Mouse (Mus musculus) layer of hippocampus, adult 9-11 months (tissue): ENCODE data around the gene Gm13539.
"Not testable (repeated sequence)": the region's sequence is repeated elsewhere in the genome, so short reads cannot be mapped to it uniquely, and the experiment has no call there.

ENCODE experiments used
- DNase-seq: peaks from one replicate; pipeline ENCODE4 v3.0.0; 2022

Gene Gm13539

DNA sequence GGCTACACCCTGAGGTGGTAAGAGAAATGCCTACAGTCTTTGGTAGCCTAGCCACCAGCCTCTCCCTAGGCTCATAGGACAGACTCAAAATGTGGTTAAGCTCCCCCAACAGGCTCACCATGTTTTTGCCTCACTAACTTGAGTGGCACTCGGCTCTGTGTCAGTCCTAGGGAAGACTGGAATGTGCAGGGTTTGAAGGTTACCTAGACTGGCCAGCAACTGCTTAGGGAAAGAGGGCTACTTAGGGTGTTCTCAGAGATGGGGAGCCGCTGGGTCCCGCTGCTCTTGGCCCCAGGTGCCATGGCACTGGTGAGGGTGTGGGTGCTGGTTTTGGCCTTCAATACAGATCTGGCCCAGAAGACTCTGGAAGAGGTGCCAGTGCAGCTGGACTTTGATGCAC lies at the start of gene Gm13539:
TSS of gene Gm13539 (plus strand) at position 301 of the 400 bp plus-strand sequence.
- no peak for DNase-seq

- DNase-seq, result no peak
Measured at GRCm38 (mm10) chr2:25733199-25733930, 48.7 kb upstream of the Gm13539 start.

DNA sequence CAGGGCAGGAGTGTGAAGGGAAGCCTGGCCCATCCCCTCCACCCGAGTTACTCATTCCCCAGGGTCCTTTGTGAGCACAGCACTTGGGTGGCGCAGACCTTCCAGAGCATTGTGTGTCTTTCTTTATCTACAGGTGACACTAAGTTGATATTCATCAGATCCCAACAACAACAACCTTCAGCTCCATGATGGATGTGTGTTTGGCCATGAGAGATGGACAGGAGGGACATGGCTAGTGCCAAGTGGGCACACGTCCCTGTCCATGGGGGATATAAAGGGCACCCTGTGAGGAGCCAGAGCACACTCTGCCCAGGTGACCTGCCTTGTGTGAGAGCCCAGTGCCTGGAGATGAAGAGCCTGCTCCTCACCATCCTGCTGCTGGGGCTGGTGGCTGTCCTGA lies 45.3 kb upstream of the Gm13539 start, which contains the start of gene Obp2b:
TSS of gene Obp2b (plus strand) at position 301 of the 400 bp plus-strand sequence.
- DNase-seq, result not testable (repeated sequence)

DNA sequence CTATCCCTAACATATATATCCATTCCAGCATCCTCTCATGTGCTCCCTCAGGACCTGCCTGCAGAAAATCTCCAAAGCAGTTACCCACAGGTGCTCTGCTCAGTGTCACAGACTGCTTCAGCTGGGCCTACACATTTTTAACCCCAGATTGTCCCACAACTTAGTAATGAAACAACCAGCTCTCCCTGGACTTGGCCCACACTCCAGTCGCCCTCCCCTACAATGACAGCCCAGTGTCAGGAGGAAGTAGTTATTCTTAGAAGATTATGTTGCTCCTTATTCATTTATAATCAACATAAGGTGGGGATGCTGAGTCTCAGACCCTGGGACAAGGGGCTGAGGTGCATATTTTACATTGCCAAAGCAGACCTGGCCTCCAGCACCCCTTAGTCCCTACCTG lies 40.4 kb upstream of the Gm13539 start:
- no peak for DNase-seq

DNA sequence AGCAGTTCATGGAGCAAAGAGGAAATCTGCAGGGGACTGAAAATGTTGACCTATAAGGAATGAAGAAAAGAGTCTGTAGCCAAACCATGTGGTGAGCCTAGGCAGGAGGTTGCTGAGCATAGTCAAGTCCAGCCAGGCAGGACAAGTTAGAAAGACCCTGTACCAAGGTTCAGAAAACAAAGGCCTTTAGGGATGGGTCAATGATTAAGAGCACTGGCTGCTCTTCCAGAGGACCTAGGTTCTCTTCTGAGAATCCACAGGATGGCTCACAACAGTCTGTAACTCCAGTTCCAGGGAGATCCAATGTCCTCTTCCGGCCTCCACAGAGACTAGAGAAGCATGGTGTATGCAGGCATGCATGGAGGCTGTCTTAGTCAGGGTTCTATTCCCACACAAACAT lies 27.9 kb upstream of the Gm13539 start:
- DNase-seq, result no peak

DNA sequence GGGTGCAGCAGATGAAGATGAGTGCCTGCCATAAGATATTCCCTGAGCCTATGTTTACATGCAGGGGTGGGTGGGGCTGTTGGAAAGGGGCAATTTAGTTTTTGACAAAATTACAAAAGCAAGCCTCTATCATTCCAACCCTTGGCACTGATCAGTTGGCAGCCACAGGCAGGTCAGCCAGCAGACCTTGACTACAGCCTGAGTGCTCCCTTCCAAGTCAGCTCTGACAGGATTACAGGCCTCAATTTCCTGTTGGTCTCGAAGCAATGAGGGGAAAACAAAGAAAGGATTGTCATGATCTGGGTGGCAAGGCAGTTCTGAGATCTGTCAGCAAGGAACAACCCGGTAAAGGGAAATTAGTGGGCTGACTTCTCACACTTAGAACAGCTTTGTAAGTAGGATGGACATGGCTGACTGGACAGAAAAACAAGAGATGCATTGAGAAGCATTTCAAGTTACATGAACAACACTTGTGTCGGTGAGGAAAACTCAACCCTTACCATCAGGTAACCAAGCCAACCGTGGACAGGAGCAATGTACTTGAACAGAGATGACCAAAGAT lies 23.9 kb upstream of the Gm13539 start:
- no peak for DNase-seq

DNA sequence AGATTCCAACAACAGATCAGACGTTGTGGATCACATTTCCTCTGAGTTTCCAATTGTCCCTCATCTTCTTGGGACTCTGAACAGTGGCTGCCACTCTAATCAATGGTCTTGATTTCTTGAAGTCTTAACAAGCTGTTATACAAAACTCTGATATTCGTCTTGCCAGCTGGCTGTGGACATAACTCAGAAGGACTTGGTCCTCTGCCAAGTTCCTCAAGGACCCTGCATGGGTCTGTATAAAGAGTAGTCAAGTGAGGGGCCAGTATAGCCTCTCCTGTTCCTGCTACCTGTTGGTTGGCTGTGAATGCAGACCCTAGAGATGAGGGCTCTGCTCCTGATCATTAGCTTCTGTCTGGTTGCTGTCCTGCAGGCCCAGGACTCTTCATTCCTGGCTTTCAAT lies 16.8 kb upstream of the Gm13539 start, which contains the start of gene Lcn3:
TSS of gene Lcn3 (plus strand) at position 301 of the 400 bp plus-strand sequence.
- no peak for DNase-seq

DNA sequence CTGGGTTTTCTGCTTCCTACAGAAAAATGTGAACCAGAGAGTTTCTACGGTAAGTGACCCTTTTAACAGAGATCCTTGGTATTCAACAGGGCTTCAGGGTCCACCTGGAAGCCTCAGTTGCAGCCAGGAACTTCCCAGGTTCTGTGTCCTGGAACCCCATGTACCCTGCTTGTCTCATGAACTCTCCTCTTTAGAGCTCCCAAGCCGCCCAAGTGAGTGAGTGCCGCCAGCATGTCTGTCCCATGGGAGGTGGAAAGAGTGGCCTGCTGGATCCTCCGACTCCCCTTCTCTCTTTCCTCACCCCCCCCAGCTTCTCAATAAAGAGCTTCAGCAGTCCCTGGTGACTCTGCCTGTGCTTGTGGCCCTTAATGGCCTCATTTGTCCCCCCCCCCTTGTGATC lies 14.3 kb upstream of the Gm13539 start:
- DNase-seq, result no peak

DNA sequence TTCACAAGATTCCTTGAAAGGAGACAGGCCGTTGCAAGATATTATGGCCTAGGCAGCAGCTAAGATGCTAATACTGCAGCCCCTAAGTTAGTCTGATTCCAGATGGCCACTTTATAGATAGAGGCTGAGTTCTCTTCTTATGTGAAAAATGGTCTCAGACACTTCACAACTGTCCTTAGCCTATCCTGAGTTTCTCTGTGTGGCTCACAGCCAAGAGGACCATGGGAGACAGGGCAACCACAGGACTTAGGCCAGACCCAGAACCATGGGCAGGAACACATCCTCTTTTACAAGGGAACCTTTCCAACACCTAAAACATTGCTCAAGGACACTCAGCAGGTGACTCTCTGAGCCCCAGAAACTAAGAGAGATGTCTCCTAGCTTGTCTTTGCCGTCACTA lies 8.6 kb upstream of the Gm13539 start:
- no peak for DNase-seq

- DNase-seq, result no peak
Measured at GRCm38 (mm10) chr2:25774640-25775039, 7.4 kb upstream of the Gm13539 start.

DNA sequence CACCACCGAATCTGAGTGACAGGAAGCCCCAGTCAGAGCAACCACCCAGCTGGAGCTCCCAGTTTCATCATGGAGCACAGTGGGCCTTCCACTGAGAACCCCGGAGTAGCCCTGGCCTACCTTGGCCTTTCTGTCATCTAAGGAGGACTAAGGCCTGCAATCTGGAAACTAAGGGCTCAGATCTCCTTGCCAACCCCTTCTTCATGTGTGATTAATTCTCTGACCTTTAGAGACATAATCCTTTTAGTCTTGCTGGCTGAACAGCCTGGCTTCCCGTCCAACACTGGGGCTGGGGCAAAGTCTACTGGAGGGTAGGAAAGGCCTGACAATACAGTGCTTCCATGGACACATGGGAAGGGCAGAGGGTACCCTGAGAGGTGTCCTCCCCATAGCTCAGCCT lies 6.1 kb upstream of the Gm13539 start:
- no peak for DNase-seq

DNA sequence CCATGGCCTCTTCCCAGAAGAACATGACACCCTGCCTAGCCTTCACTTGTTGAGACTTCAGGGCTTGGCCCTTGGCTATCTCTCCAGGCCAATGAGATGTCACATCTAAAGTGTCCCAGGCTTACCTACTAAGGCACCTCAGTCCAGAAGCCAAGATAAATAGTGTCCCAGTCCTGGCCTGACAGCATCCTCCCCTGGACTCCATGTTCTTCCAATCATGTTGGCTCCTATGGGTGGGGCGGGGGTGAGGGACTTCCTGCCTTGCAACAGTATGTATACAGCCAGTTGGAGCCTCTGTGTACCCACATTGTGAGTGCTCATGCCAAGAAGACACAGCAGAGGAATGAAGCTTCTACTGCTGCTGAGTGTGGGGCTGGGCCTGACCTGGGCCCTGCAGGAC lies 5.3 kb upstream of the Gm13539 start, which contains the start of gene Lcn11:
TSS of gene Lcn11 (plus strand) at position 301 of the 400 bp plus-strand sequence.
- DNase-seq, result no peak

- DNase-seq, result no peak
Measured at GRCm38 (mm10) chr2:25779076-25779475, 3.0 kb upstream of the Gm13539 start.

DNA sequence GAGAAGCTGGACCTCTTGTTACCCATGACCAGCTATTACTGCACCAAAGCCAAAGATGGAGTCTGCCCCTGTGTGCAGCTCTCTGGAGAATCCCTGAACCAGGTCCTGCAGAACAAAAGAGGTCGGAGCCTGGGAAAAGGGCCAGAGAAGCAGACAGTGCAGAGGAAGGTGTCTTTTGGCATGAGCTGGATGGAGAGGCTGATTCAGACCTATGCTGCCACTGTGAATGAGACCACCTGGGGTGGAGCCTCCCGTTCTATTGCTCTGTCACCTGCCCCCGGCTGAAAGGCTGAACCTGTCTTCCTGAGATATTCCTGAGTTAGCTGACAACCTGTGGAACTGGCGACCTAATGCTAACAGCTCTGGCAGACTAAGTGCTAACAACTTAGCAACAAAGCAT lies 1.1 kb upstream of the Gm13539 start:
- DNase-seq, result no peak

DNA sequence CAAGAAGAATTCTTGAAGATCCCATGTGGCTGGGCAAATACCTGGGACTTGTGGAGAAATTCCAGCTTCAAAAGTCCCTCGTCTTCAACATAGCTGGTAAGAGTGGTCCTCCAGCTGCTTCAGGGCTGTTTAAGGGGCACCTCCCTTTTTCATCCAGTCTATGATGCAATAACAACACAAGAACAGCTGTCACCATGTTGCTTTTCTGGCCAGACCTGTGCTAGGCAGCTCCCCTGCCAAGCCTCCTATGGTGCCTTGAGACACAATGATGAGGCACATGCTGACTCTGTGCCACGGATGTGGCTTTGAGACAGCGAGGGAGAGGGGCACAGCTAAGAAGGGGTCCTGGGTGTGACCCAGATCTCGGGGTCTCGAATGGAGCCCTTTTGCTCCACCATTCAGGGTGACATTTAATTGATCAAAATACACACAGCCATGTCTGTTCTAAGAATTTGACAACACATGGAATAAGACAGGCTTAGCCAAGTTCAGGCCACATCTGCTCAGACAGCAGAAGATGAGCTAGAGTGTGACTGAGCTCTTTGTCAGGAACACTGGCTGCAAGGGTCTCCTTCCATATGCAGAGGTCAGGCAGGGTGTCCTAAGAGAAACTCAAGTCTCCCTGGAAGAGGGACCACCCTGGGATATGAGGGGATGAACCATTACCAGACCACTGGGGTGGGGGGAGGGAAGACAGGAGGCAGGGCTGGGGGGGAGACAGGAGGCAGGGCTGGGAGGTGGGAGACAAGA lies 3.7 kb downstream of the Gm13539 start:
- DNase-seq, result no peak

- DNase-seq, result no peak
Measured at GRCm38 (mm10) chr2:25789092-25789491, 7.0 kb downstream of the Gm13539 start.

- DNase-seq, result peak; percentile 4
Measured at GRCm38 (mm10) chr2:25797635-25798034, 15.6 kb downstream of the Gm13539 start.

GRCm38 (mm10) chr2:25798065-25798464 lies 16.0 kb downstream of the Gm13539 start:
- peak; percentile 23 for DNase-seq

DNA sequence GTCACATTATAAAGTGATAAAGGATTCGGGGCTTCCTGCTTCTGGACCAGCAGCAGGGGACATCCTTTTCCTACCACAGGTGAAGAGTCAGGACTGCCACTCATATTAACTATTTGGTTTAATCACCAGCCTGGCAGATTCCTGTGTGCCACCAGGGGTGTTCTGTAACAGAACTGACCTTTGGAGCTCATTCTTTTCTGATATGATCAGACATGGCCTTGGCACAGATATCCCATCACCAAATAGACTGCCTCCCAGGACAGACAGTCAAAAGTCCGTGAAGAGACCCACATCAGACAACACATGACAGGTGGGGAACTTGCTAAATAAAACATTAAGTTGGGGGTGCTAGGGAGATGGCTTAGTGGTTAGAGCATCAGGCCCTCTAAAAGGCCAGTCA lies 29.7 kb downstream of the Gm13539 start:
- DNase-seq, result no peak

DNA sequence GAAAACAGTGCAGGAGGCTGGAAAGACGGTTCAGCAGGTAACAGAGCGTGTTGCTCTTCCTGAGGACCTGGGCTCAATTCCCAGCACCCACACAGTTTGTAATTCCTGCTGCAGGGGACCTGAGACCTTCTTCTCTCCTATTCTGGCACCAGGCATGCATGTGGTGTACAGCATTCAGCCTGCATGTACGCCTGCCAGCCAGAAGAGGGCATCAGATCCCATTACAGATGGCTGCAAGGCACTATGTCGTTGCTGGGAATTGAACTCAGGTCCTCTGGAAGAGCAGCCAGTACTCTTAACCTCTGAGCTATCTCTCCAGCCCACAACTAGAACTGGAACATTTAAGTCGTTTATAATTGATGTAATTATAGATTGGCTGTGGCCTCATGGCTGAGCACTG lies 31.3 kb downstream of the Gm13539 start:
- no peak for DNase-seq

GRCm38 (mm10) chr2:25815748-25816147 lies 33.7 kb downstream of the Gm13539 start, which contains the start of gene Glt6d1:
TSS of gene Glt6d1 (minus strand) at chr2:25815848.
- DNase-seq, result not testable (repeated sequence)

GRCm38 (mm10) chr2:25822806-25823205 lies 40.7 kb downstream of the Gm13539 start, which contains the start of gene Lcn9:
TSS of gene Lcn9 (plus strand) at chr2:25823153.
- DNase-seq, result peak; percentile 77

- DNase-seq, result no peak
Measured at GRCm38 (mm10) chr2:25824751-25825150, 42.7 kb downstream of the Gm13539 start.
